Mouse (Mus musculus): ENCODE measurements around the gene Rbsn.

Gene Rbsn

DNA sequence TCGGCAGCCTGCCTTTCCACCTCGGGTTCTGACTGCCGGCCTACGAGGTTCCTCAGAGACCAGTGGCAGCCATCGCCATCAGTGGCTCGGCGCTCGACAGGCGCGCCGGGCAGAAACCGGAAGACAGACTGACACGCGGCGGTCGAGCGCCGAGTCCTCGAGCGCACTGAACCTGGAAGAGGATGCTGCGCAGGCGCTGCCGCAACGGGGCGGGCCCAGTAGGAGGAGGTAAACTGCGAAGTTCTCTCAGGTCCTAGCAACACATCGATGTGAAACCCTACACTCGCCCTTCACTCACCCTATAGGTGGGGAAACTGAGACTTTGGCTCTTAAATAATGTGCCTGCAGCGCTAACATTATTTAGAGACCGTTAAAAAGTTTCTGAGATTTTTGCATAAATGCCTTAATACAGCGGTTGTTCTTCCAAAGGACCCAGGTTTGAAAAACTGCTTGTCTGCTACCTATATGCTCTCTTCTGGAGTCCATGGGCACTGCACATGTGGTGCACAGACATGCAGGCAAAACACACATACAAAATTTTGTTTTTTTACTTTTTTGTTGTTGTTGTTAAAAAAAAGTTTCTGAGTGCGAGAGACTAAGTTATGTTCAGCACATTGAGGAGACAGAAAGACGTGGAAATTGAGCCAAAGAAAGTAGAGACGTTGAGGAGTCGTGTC is at the start of gene Rbsn:
Rbsn (minus strand) TSS at position 153 of the 677 bp plus-strand sequence.
- DNase-seq (ENCODE audit: low spot score) = peak; percentile 93

GRCm38 (mm10) chr6:92261162-92261843 is 46.6 kb upstream of the Rbsn start:
- DNase-seq (ENCODE audit: low spot score) = no peak

GRCm38 (mm10) chr6:92255346-92255745 is 40.6 kb upstream of the Rbsn start:
- no peak for DNase-seq (ENCODE audit: low spot score)

DNA sequence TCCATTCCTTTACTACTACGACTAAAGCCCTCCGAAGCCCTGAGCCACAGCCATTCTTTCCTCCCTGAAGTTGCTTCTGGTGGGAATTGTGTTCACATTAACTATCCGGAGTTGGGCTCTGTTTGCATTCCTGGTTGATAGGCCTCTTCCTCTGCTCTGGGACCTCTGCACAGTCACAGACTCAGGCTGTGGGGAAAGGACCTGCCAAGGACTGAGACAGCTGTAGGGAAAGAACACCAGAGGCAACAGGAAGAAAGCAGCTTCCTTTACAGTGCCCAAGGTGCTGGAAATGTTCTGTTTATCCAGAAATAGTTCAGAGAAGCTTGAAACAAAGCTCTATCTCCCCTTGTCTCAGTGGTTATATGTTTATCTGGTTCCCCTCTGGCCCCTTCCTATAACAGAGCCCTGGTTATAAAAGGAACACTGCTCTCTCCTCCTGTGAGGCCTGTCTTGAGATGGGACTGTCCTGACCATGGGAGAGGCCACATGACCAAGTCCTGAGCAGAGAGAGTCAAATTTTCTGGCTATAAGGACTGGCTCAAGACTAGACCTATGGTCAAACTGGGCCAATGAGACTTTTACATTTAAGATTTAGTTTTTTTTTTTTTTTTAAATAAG is 38.6 kb upstream of the Rbsn start:
- no peak for DNase-seq (ENCODE audit: low spot score)

DNA sequence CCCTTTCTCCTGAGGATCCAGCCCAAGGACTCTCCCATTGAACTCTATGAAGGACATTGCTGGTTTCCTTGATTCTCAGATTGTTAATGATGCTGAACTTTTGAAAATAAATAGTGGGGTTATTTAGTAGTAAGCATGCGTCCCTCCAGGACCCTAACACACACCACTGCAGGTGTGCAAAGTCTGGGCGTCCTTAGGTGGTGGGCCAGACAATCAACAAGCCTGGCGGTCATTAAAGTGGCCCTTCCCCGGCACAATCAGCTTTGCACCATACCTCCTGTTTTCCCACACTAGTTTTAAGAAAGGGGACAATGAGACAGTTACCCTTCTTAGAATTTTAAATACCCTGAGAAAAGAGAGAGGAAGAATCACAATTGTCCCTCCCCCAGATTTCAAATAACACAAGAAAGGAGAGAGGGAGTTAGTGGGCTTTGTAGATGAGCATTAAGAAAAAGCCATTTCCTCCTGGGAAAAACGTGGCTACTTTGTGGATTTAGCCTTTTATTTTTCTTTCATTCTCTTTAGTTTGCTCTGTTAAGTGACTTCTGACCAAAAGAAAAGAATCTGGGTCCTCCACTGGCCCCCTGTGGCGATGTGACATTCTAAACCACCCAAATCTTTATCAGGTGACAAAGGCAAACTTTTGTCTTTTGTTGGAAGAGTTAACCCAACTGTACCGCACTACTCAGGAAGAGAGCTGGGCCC is 32.6 kb upstream of the Rbsn start:
- DNase-seq (ENCODE audit: low spot score) = no peak

DNA sequence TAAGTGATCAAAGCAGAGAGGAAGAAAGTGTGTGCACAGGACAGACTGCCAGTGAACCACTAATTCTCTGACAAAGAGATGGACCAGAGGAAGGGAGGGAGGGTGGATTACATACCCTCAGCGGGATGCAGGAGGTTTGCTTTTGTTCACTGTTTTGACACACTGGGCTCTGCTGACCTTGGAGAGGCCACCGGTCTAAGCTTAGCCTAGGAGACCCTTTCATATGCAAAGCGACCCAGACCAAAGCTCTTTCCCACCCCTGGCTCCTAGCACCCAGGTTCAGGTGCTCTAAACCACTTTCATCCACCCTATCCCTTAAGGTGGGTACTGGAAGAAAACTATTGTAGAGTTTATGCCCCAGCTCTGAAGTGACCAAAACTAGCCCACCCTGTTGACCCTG is 31.6 kb upstream of the Rbsn start:
- no peak for DNase-seq (ENCODE audit: low spot score)

- DNase-seq (ENCODE audit: low spot score) = no peak
Observed at GRCm38 (mm10) chr6:92244591-92244990, 29.9 kb upstream of the Rbsn start, which contains the start of gene Trh. TSS of gene Trh (minus strand) at chr6:92244650.

GRCm38 (mm10) chr6:92241178-92241906 is 26.6 kb upstream of the Rbsn start:
- peak; percentile 22 for DNase-seq (ENCODE audit: low spot score)

DNA sequence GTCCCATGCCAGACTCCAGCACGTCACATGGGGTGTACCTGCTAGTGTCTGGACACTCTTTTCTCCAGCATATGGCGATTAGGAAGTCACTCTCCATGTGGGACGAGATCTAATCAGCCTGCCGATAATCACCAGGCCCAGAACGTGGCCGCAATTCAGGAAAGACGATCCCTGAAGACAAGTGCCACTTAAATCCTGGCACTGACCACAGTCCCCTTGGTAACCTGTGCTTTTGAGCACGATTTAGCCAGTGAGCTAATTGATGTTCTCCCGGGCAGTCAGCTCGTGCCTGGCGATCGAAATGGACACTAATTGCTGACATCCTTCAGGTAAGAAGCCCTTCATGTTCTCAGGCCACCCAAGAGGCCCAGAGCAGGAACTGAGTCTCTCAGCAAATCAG is 20.3 kb upstream of the Rbsn start:
- no peak for DNase-seq (ENCODE audit: low spot score)

DNA sequence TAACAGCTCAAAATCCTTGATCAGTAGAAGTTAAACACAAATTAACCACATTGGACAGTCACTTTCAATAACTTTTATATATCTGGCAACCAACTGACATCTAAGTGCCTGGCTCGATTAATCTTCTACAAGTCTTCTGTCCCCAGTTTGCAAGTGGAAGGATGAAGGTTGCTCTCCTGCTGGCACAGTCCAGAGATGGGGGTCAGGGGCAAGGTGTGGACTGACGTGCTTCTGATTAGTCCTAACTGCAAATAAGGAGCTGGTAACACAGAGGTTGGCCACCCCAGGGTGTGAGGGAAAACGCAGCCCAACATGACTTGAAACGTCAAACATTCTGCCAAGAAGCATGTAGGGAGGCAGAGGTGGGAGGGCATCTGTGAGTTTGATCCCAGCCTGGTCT is 17.0 kb upstream of the Rbsn start:
- DNase-seq (ENCODE audit: low spot score) = no peak

DNA sequence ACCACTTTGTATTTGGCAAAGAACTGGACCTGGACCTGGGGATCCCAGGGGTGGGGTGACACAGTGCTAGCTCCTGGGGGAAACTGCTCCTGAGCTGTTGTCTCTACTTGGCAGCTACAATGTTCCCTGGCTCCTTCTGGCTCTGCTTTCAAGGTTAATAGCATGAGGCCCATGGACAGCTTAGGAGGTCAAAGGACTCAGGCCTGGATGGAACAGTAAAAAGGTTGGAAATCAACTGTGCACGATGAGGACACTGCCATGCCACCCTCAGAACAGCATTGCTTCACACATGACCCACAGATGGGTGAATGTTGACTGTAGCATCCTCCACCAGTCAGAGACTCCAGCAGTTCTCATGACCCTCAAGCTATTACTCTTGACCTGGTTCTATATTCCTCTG is 16.6 kb upstream of the Rbsn start:
- no peak for DNase-seq (ENCODE audit: low spot score)

GRCm38 (mm10) chr6:92229586-92229985 is 14.9 kb upstream of the Rbsn start:
- DNase-seq (ENCODE audit: low spot score) = no peak

GRCm38 (mm10) chr6:92229103-92229502 is 14.4 kb upstream of the Rbsn start:
- DNase-seq (ENCODE audit: low spot score) = no peak

DNA sequence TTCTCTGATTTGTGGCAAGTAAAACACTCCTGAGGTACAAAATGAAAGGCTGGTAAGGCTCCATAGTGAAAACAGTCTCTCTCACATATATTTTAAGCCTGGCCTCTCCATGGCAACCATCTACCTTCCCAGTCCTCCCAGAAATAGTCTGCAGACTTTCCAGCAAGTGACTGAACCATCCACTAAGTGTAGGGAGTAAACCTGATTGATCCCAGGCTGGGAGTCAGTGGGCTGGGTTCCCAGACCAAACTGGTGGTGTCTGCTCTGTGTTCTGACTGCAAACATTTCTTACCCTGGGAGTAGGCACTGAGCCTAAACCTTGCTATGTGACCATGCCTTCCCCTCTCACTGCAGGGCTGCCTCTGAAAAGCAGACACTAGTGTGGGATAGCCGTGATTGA is 10.3 kb upstream of the Rbsn start:
- no peak for DNase-seq (ENCODE audit: low spot score)

- no peak for DNase-seq (ENCODE audit: low spot score)
Observed at GRCm38 (mm10) chr6:92222021-92222420, 7.3 kb upstream of the Rbsn start.

- DNase-seq (ENCODE audit: low spot score) = no peak
Observed at GRCm38 (mm10) chr6:92221604-92222003, 6.9 kb upstream of the Rbsn start.

DNA sequence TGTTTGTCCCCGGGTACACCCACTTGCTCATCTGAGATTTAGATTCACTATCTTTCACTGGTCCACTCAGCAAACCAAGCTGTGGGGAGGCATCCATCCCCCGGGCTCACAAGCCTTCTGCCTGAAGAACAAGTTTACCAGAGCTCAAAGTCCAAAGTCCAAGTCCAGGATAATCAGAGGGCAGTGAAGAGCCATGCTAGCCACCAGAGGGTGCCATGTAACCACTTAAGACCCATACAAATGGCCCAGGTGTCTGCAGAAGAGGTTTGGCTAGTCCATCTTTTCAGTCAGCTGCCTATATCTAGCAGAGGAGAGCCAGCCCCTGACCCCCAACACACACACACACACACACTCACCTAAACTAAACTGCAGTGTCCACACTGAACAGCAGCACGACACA is 4.7 kb upstream of the Rbsn start:
- peak; percentile 26 for DNase-seq (ENCODE audit: low spot score)

DNA sequence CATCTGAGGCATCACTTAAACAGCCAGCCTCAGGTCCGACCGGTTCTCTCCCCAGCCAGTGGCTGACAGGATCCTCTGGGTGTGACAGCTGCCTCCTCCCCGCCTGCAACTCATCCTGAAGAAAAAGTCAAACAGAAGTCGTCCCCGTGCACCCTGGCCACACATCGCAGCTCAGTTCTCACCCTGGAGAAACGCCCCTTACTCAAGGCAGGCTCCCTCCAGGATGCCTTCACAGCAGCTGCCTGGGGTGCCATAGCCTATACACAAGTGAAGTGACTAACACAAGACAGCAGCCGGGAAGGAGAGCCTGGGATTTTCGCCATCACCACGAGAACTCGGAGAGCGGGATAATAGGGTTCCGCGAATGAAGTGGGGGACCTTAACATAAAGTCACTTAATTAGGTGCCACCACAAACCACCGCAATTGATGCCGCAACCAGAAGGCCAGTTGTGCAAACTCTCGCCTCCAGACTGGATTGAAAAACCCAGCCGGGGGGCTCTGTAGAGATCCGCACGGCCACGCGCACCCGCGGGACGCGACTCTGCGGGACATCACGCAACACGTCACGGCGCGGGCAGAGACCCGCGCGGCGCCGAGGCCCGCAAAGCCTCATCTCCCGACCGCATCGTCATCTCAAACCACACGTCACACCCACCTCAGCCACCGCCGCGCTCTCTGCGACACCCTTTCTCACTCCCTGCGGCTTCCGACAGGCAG is 511 bp downstream of the Rbsn start:
- DNase-seq (ENCODE audit: low spot score) = peak; percentile 10

DNA sequence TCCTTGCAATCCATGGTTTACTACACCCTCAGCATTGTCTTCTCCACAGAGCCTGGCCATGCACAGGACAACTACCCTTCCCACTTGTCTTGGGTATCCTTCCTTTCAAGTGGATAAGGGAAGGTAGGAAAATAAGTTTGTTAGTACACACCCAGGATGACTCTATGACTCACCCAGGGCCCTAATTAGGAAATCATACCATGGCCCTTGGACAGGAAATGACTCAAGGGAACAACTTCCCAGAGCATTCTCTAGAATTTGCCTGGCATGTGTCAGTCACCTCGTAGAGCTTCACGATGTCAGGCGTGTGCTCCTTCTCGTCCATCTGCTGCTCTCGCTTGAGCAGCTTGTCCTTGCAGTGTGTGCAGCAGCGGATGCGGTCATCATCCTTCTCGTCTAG is 15.3 kb downstream of the Rbsn start:
- no peak for DNase-seq (ENCODE audit: low spot score)

DNA sequence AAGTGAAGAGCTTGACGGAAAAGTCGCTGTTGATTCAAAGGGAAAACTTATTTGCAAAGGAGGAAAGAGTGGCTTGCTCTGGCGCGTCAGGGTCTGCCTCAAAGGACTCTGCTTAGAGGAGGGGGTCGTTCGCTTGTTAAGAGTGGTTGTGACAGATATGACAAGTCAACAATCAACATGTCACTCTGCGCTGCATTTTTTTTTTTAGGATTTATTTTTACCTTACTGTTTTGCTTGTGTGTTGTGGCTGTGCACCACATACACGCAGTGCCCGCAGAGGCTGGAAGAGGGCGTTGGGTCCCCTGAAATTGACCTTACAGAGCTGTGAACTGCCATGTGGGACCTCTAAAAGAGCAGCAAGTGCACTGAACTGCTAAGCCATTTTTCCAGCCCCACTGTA is 30.5 kb downstream of the Rbsn start:
- no peak for DNase-seq (ENCODE audit: low spot score)

DNA sequence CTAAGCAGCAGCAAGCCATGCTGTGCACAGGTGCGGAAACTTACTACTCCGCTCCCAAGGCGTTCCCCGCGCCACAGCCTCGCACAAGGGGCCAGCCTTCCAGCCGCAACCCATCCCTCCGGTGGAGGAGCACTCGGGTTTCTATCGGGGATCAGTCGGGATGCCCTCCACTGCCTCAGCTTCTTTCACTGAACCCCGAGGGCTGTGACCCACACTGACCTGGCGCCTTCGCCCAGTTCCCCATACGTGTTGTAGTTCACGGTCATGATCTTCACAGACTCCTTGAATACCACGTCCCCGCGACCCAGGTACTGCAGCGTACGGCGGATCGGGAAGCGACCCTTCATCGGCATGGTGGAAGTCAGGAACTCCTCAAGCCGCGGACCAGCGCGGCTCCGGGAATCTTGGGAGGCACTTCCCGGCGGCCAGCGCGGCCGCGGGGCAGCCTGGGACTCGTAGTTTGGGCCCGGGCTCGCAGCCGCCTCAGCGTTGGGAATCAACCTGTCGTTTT is 31.0 kb downstream of the Rbsn start, which contains the start of gene Mrps25:
Mrps25 (minus strand) TSS at position 413 of the 511 bp plus-strand sequence.
- DNase-seq (ENCODE audit: low spot score) = peak; percentile 66

All from urinary bladder, postnatal 14 days (tissue).